Mouse (Mus musculus) frontal cortex, adult (tissue): ENCODE measurements around the gene Nup210l.

Experiments
- ATAC-seq: cut with Nextera tagmentation; 2 replicates; pipeline ENCODE4 v1.9.2; 2017; ENCODE audit warnings: mild to moderate bottlenecking, moderate library complexity, mixed read lengths; ENCODE audit not compliant: low TSS enrichment

Gene Nup210l

DNA sequence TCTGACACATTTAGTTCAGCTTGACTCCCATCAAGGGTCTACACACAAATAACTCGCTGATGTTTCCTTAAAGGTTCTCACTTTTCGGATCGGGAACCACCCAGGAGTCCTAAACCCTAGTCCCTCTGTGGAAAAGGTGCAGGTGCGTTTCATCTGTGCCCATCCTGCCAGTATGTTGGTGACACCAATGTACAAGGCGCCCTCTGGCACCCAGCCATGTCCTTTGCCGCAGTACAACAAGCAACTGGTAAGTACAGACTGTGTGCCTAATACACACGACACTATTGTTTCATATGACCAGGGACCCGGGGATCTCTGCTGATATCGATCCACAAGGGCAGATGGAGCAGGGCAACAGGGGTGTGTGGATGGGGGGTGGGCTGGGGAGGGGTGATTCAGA lies 55.8 kb downstream of the Nup210l start:
- ATAC-seq: no peak

DNA sequence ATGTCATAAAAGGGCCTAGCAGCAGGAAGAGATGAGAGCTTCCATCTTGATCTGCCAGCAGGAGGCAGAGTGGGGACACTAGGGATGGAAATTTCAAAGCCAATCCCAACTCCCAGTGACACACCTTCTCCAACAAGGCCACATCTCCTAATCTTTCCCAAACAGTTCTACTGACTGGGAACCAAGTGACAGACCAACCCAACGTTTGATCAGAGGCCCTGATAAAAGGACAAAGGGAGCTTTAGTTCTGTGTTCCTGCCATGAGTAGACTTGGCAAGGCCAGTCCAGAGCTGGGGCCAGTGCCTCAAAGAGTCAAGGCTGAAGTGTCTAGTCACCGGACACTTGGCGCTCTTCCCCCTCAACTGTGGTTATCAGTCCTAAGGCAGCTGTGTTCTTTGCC lies 57.6 kb downstream of the Nup210l start:
- ATAC-seq: no peak

DNA sequence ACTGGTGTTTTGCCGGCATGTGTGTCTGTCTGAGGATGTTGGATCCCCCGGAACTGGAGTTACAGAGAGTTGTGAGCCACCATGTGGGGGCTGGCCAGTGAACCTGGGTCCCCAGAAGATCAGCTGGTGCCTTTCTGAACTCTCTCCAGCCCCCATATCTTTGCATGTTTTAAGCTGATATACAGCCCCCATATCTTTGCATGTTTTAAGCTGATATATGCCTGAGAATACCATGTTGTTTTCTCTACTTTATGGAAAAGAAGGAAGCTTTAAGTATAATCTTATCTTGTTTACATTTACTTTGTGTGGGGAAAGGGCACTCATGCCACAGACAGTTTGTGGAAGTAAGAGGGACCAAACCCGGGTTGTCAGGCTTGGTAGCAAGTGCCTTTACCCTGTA lies 75.6 kb downstream of the Nup210l start:
- ATAC-seq: no peak

DNA sequence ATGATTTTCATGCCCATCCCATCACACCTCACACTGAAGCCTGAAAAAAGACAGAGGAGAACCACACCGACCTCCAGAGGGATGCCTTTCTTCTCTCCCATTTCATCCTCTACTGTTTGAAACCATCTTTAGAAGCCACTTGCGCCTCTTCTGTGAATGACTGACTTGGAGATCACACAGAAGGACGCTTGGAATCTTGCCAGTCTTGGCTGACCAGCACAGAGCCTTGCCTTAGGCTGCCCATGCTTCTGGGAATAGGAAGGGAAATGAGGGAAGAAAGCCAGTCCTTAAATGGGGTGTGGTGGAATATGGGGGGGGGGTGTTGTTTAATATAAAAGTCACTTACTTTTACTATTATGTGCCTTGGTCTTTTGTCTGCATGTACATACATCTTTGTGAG lies 79.6 kb downstream of the Nup210l start:
- no peak for ATAC-seq

DNA sequence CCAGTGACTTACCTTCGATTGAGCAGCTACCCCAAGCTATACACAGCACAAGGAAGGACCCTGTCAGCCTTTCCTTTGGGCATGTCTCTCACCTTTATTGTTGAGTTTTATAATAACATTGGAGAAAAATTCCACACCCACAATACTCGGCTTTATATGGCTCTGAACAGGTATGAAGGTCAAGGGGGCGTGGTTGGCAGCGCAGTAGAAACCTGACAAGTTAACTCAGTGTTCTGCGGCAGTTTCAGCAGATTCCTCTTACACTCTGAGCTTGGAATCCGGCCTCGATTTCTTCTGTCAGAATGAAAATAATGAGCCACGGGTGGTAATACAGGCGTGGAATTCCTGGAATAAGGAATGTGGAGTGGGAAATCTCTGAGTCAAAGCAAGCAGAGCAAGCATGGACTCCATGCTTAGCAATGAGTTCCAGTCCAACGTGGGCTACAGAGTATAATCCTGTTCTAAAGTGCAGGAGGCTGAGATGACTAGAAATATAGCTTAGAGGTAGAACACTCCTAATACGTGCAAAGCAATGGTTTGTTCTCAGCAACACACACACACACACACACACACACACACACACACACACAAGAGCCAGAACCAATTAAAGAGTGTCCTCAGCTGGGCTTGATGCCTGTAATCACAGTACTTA lies 87.1 kb downstream of the Nup210l start:
- no peak for ATAC-seq

DNA sequence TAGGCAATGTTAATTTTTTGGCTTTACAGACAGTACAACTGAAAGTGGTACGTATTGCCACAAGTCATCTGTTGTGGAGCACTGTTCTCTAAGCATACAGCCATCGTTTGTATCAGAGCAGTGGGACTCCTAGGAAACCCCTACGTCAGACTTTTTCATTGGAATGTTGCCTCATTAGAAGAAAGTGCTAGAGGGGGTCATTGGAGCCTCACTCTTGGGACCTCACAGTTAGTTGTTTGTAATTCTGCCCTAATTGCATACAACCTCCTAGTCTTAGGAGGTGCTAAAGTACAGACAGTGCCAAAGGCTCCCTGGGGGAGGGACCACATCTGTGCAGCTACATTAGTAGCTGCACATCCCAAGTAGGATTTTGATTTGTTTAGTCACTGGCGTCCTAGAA lies 90.8 kb downstream of the Nup210l start:
- no peak for ATAC-seq

DNA sequence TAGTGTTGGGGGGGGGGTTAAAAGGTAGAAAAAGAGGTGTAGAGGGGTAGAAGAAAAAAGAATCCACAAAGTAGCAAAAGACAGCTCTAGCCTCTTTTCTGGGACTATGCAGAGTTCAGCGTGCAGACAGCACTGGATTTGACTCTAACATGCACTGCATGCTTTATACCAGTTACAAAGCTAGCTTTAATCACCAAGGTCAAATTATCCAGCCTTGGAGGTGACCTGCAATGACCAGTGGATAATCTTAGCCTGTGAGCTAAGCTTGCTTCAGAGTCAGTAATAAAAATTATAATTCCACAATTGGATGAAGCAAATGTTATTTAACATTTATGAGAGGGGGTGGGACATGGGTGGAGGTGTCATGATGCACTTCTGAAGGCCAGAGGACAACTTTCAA lies 91.7 kb downstream of the Nup210l start:
- ATAC-seq: no peak

DNA sequence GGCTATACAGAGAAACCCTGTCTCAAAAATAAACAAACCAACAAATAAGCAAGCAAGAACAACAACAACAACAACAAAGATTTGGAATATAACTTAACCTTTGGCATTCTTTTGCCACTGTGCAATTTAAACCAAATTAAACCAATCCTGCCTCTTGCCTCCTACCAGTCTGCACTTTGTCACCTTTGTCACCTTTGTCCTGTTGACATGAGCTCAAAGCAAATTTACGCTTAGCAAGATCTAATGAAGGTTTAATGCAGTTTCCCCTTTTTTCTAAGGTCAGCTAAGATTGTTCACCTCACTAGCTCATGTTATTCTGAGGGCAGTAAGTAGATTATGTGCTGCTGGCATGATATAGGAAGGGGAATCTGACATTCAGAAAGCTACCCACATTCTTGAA lies 93.6 kb downstream of the Nup210l start:
- ATAC-seq: no peak

DNA sequence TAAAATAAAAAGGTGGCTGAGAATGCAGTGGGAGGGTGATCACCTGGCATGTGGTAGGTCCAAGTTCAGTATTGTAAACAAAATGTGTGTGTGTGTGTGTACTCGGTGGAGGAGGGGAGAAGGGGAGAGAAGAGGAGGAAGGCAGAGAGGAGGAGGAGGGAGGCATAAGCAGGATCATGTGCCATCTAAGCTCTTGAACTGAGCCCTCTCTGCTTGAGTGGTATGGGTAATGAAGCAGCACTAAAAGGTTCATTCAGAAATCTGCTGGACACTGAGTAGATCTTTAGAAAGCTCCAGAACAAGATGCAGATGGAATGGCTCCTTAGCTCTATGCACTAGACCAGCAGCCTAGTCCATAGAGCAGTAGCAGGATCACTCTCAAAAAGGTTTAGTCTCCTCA lies 99.0 kb downstream of the Nup210l start:
- ATAC-seq: no peak

DNA sequence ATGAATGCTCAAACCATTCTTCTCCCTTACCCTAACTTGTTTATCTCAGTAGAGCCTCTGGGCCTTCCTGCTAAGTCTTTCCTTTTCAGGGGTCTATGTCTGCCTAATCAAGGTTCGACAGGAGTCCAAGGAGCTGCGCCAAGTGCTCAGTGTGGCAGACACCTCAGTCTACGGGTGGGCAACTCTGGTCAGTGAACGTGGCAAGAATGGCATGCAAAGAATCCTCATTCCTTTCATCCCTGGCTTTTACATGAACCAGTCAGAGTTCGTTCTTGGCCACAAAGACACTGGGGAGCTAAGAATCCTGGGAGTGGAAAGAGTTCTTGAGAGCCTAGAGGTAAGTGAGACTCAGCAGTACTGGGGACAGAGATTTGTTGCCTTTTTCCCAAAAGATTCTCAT lies 99.7 kb downstream of the Nup210l start:
- ATAC-seq: no peak

DNA sequence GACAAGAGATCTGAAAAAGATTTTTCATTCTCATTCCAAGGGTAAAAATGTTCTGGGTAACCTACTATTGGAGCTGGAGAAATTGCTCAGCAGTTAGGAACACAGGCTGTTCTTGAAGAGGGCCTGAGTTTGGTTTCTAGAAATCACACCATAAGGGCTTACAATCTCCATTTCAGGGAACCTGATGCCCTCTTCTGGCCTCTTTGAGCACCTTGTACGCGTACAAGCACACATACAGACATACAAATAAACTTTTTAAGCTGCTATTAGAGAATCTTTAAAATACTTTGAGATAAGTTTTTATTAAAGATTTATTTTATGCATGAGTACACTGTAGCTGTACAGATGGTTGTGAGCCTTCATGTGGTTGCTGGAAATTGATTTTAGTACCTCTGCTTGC lies 100.7 kb downstream of the Nup210l start:
- no peak for ATAC-seq

DNA sequence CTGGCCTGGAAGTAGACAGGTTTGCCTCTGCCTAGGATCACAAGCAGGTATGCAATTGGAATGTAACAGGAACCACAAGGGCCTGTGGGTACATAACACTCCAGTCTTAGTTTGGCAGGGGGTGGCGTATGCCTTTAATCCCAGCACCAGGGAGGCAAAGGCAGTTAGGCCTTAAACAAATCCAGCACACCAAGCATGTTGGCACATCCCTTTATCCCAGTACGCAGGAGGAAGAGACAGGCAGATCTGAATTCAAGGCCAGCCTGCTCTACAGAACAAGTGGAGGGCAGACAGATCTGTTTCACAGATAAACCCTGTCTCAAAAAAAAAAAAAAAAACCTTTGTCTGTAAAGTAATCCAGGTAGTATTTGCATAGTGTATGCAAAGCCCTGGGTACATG lies 104.7 kb downstream of the Nup210l start:
- no peak for ATAC-seq

DNA sequence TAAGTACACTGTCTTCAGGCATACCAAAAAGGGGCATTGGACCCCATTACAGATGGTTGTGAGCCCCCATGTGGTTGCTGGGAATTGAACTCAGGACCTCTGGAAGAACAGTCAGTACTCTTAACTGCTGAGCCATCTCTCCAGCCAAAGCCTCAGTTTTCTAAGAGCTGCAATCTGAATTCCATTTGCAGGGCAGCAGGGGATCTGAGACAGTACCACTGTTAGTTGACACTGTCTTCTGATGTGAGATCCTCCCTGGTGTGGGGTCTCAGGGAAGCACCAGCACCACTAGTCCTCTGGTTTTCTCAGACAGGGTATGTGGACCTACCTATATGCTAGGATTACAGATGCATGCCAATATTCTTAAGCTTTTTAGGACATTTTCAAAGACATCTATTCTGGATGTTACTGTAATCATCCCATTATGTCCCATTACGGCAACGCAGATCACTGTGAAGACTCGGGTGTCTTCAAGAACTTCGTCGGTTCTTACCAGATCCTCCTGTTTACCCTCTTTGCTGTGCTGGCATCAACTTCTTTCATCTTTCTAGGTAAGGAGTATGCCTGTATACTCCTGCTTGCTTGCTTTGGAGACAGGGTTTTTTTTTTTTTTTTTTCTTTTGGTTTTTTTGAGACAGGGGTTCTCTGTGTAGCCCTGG lies 106.1 kb downstream of the Nup210l start:
- ATAC-seq: no peak

DNA sequence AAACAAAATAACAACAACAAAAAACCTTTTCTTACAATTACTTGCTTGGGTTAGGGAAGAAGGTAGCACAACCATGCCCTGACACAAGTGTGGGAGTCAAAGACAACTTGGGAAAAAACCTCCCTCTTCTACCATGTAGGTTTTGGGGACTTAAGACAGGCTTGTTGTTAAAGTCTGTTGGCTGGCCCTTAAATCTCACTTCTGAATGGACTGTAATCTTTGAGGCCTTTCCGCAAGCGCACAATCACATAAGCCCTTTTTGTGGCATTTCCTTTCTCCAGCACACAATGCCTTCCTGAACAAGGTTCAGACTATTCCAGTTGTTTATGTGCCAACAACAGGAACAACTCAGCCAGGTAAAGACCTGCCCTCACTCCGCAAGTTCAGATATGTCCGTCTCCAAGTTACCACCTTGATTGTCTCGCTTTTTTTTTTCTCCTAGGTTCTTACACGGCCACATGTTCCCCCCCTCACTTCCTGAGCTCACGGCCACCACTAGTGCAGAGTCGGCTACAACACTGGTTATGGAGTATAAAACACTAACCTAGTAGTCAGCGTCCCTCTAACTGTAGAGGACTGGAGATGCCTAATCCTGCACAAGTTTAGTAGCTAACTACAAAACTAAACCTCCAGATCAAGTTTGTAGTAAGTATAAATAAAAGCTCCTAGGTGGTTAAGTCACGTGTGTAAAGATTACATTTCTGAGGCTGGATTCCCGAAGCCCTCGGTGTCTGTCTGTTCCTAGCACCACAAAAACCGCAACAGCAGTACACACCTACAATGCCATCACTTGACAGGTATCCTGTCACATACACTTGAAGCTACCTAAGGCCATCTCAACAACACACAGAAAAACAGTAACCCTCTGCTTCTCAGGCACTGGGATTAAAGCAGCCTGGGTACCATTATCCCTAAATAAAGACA lies 107.8 kb downstream of the Nup210l start:
- no peak for ATAC-seq

DNA sequence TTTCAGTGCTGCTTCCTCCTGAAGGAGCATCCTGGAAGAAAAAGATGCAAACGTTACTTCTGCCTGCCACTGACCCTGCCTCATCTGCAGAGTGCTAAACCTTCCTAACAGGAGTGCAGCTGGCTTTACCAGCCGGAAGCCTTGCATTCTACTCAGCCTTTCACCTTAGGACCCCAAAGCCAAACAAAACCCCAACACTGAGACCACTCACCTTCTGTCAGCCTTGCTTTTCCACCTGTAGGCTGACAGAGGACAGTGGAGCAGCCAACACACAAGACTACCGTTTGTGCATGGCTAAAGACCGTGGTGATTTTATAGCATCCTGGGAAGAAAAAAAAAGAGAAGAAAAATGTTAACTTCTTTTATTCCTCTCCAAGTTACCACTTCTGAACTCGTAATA lies 108.8 kb downstream of the Nup210l start:
- ATAC-seq: no peak

DNA sequence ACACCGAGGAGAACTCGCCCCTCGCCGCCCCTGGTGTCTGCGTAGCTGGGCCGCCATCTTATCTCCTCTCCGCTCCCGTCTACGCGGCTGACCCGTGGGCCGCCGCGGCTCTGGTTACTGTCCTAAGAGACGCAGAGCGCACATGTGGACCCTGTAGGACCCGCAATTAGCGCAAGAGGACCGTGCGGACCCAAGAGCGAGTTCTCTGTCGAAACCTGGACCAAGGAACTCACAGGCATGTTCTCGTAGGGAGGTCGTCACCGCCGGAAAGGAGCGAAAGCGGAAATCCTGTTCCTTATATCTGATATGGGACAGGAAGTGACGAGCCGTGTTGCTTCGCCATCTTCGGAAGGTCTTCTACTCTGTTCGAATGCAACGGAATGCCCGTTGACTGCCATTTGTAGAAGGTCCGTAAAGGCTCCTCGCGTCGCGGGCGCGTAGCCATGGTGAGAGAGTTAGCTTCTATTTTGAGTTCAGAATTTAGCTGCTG lies 109.5 kb downstream of the Nup210l start, which contains the start of the genes Rps27 and Rab13:
Gene Rps27, minus strand, starts transcription at position 275 of the 490 bp plus-strand sequence.
Gene Rab13, plus strand, starts transcription at position 319 of the 490 bp plus-strand sequence.
- ATAC-seq: peak; percentile 95

DNA sequence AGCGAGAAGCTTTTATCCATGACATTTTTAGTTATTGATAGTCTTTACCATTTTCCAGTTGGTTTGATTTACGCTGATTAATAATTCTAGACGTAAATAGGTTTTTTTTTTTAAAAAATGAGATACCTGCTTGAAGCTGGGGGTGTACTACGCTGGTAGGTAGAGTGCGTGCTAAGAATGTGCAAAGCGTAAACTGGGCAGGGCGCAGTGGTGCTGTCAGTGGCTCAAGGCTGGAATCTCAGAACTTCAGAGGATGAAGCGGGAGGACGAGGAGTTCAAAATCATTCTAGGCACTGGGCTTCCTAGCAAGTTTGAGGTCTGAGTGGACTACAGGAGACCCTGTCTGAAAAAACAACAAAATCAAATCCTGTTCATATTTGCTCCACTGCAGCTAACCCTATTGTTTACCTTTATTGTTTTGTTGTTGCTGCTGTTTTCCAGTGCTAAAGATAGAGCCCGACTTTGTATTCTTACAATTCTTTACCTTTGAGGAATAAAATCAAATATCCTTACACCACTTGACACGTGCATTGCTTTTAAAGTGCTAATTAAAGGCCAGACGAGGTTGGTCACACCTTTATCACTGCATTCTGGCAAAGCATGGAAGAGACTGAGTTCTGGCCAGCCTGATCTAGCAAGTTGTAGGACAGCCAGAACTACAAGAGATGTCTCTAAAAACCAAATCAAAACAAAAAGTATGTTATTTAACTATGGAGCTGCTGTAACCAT lies 110.2 kb downstream of the Nup210l start:
- ATAC-seq: peak; percentile 56; the same call in 1 of the 2 replicates

DNA sequence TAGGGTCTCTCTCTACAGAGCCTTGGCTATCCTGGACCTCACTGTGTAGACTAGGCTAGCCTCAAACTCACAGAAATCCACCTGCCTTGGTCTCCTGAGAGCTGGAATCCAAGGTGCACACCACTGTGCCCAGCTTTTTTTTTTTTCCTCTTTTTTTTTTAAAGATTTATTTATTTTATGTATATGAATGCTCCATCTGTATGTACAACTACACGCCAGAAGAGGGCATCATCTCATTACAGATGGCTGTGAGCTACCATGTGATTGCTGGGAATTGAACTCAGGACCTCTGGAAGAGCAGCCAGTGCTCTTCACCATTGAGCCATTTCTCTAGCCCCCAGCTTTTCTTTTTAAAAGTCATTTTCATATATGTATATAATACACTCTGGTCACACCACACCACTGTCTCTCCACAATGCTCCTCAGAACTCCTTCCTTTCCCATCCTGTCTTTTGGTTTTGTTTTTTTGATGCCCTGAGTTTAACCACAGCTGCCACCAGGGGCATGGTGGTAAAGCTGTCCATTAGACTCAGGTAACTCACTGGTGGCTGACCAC lies 112.0 kb downstream of the Nup210l start:
- ATAC-seq: no peak

DNA sequence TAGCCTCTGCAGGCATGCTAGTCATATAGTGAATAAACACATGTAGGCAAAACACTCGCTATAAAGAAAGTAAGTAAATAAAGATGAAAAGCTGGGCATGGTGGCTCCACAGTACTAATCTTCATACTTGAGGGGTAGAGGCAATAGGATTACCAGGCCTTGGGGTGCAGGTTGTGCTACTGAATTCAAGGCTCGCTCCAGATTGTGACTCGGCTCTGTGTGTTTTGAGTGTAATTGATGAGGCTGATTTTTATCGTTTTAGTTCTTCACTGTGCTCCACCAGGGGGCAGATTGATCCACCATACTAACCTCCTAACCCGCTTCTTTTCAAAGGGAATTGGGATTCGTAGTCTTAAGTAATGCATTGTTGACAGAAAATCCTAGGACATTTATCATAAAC lies 116.2 kb downstream of the Nup210l start:
- ATAC-seq: peak; percentile 78

DNA sequence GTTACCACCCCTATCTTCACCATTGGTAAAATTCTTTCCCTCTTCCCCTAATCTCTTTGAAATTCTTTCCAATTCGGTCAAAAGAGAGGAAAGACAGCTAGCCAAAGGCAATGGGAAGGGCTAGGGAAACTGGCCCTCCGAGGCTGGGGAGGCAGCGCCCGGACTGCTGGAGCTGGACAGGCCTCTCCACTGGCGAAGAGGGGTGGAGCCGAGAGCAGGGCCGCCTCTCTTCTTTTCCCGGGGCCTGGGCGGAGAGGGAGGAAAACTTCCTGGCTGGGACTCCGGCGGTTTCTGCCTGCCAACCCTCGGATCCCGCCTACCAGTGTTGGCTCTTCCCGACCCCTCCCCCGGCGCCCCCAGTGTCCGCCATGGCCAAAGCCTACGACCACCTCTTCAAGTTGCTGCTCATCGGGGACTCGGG lies 116.6 kb downstream of the Nup210l start:
- peak; percentile 71; the same call in 1 of the 2 replicates for ATAC-seq

DNA sequence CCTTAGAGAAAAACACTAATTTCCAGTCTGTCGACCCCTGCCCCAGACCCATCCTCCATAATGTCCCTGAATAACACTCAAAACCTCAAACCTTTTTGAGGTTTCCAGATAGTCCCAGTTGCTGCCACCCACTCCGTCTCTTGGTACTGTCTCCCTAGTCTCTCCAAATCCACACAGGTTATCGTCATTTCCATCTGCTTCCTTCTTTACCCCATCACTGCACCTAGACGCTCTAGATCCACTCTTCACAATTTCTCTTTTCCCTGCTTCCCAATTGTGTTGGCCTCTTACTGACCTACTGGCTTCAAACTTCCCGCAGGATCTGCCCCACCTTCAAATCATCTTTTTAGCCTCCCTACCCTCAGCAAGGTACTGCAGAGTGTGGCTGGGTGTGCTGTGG lies 117.2 kb downstream of the Nup210l start:
- no peak for ATAC-seq
